Mouse (Mus musculus) layer of hippocampus, adult 11-12 months (tissue): ENCODE results near the gene Gm42417.

Source experiments
- DNase-seq: peaks from one replicate; pipeline ENCODE4 v3.0.0; 2022; ENCODE audit warnings: low spot score

Gm42417 gene

GRCm38 (mm10) chr1:36539186-36539585 is at the start of gene Gm42417:
TSS of gene Gm42417 (minus strand) at chr1:36539429.
- no peak for DNase-seq

- no peak for DNase-seq
These were observed 48.6 kb upstream of the Gm42417 start for GRCm38 (mm10) chr1:36587860-36588259.

DNA sequence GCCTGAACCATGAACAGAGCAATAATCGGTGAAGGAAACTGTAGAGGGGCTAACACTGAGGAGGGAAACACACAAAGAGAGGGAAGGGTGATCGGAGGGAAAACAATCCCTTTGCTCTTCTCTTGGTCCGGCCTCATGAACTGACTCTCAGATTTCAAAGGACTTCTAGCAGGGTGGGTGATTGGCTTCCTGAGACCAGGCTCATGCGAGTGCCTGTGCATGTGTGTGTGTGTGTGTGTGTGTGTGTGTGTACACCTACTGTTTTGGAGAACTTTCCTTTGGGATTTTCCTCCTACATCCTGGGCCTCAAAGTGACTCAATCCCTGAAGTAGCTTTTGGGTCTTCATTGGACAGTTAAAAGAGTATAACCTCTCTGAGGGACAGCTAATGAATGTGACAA is 47.1 kb upstream of the Gm42417 start:
- no peak for DNase-seq

- DNase-seq: no peak
These were observed 44.3 kb upstream of the Gm42417 start for GRCm38 (mm10) chr1:36583408-36584116.

DNA sequence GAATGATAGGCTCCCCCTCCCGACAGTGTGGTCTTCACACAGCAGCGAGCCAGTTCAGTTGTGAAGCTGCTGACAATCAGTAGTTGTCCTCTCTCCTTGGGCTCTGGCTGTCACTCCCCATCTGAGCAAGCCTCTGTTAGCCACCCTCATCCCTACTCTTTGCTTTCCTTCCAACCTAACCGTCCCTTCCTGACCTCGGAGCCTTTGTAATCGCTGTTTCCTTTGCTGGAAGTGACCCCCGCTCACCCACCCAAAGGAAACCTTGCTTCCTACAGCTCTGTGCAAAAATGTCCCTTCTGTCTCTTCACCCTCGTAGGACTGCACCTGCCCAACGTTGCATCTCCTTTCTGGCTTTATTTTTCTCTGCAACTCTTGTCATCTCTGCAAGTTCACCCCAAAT is 43.0 kb upstream of the Gm42417 start:
- no peak for DNase-seq

DNA sequence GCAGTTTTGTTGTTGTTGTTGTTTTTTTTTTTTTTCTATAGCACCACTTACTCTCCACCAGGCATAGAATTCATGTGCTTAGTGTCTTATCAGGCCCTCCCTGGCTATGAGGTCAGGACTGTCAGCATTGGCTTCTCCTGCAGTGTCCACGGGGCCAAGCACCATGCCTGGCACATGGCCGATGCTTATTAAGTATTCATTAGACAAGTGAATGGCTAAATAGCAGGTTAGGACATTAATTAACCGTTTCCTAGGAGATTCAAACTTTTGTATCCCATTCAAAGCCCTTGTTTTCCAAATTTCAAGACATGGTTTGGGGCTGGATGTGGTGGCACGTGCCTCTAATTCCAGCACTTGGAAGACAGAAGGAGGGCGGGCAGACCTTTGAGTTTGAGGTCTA is 42.0 kb upstream of the Gm42417 start:
- no peak for DNase-seq

DNA sequence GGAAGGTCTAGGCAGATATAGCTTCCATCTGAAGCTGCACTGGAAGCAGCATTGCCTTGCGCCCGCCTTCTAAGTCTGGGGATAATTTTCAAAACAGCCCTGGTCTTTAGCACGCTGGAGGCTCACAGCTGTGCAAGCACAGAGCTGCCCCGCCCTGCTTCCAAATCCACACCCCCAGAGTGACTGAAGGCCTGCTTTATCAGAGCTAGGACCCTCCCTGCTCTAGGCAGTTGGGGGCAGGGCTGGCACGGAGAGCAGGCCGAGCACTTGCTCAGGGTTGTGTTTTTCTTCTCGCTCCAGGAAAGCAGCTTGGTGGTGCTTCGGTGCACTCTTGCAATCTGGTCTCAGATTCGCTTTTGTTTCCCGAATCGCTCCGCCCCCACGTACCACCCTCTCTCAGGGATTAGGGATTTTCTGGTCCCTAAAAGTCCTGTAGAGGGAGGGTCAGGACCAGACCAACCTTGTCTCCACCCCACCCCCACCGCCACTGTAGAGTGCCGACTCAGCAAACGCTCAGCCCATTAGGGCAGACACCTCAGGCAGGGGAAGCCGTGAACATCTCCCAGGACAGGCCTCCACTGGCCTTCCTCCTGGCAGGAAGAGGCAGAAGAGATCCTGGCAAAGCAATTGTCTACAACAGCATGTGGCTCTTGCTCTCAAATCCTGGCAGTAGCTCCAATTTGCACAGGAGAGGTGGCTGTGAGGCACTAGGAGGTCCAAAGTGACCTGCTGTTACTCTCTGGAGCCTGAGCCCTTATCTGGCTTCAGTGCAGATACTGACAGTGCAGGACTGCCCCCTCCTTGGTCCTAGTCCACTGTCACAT is 41.4 kb upstream of the Gm42417 start:
- DNase-seq: peak; percentile 48

DNA sequence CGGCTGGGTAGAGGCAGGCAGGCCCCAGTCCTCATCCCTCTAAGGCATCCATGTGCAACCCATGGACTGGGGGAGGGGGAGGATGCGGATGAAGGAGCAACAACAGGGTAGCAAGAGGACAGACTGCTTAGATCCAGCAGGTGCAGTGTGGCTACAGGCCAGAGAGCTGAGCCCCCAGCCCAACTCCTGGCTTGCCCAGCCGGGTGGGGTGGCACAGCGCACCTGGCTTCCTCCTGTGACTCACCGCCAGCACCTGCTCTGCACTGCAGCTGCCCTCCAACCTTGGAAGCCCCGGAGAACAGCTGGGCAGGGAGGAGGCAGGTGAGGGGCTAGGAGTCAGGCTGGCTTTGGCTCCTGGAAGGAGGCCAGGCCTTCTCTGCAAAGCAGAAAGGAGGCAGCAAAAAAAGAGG is 40.8 kb upstream of the Gm42417 start:
- DNase-seq: no peak

- no peak for DNase-seq
These were observed 37.9 kb upstream of the Gm42417 start for GRCm38 (mm10) chr1:36576991-36577675.

GRCm38 (mm10) chr1:36575347-36575746 is 36.1 kb upstream of the Gm42417 start:
- DNase-seq: no peak

DNA sequence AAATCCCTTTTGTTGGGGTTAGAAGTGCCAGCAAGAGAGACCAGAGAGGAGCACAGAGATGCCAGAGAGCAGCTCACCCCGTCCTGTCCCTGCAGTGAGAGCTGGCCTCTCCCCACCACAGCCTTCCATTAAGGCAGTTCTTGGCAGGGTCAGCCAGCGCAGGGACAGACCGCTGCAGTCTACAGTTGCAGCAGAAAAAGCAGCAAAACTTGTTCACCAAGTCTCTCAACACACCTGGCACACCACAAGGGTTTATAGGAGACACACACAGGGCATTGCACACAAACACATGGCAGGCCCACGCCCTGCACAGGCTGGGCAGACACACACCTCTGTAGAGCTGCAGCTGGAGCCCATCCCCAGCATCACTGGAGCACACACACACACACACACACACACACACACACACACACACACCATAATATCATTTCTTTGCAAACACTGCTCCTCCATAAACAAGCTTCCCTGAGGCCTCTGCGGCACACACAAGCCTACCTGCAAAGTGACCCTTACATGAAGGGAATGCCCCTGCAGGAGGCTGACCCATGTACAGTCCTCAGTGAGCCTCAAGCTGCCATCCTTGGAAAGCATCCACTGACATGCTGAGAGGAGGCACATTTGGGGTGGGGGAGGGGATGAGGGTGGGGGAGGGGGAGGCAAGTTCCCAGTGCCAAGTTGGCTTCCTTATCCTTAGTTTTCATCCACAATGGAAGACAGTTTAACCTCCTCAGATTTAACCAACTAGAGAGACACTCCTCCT is 35.1 kb upstream of the Gm42417 start:
- DNase-seq: no peak

DNA sequence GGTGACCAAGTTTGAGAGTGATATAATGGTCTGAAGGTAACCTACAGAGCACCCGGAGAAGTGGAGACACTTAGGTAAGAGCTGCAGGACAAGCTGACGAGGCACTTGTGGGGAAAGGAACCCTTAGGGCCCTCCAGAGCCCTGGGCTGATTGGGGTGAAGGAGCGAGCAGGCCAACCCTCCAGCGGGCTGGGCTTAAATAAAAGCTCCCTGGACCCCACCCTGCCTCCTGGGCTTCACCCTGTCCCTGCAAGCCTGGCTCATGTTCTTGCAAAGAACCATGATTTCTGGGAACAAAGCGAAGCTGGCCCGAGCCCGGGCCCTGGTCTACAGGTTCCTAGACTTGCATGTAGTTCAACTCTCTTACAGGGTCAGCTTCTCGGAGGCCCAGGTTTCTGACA is 34.3 kb upstream of the Gm42417 start:
- DNase-seq: no peak

GRCm38 (mm10) chr1:36572709-36573108 is 33.5 kb upstream of the Gm42417 start:
- no peak for DNase-seq

DNA sequence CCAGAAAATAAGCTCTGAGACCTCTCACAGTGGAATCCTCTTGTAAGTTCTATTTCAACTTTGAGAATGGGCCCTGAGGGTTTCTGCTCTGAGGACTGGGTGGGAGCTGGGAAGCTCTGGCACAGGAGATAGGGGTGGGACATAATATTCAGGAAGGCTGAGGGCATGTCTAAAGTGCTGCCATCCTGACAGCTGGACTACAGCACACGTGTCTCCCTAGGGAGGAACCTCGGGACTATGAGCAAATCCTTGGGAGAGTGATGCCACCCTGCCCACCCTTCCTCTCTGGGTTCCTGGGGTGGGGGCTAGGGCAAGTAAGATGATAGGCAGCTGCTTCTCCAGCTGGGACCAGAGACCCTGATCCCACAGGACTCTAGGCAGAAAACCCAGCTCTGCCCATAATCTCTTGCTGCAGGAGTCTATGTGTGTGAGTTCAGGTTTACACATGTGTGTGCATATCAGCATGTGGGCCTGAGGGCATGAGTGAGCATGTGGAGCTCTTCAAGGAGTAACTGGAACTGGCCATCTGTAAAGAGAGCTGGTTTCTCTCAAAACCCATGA is 33.0 kb upstream of the Gm42417 start:
- no peak for DNase-seq

GRCm38 (mm10) chr1:36571627-36572026 is 32.4 kb upstream of the Gm42417 start:
- DNase-seq: no peak

GRCm38 (mm10) chr1:36570320-36570719 is 31.1 kb upstream of the Gm42417 start:
- DNase-seq: no peak

- no peak for DNase-seq
These were observed 30.6 kb upstream of the Gm42417 start for GRCm38 (mm10) chr1:36569694-36570276.

DNA sequence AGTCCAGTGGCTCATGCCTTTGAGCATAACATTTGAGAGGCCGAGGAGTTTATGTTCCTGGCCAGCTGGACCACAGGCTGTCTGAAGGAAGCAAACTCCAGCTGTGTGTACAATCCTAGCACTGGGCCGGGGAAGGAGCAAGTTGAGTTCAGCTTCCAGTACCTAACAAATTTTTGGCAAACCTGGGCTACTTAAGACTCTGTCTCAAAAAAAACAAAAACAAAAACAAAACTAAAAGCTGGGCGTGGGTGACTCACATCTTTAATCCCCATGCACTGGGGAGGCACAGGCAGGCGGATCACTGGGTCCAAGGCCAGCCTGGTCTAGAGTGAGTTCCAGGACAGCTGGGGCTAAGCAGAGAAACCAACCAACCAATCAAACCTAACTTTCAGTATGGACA is 29.5 kb upstream of the Gm42417 start:
- DNase-seq: no peak

DNA sequence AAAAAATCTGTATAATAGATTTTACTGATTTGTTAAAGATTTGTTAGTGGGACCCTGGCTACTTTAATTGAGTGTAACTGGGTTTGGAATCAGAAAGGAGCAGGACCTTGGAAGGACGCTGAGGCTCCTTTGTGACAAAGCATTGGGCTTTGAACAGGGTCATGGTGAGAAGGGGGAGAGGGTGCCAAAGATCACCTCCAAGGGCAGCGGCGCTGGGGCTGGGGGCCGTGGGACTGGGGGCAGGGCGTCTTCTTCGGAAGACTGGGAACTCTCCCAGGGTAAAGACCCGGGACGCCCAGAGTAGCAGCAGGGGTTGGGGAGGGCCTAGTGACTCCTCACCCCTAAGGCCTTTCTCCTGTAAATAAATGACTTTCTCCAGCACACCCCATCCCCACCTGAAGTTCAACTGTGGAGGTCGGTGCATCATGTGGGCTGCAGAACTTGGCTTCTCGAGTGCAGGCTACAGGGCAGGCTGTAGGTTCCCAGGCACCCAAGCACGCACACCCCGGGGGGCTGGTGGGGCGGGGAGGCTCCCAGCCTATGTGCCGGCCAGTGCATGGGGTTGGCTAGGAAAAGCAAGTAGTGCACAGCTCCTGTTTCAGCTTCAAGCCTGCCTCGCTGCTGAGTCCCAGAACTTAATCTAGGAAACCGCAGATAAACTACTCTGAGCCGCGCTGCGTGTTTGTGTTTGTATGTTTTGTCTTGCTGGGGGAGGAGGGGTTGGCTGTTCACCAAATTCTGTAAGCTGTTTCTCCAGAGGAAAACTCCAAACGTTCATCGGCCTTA is 28.8 kb upstream of the Gm42417 start:
- DNase-seq: no peak

GRCm38 (mm10) chr1:36566425-36566824 is 27.2 kb upstream of the Gm42417 start:
- no peak for DNase-seq

GRCm38 (mm10) chr1:36564101-36564500 is 24.9 kb upstream of the Gm42417 start:
- no peak for DNase-seq
